Mouse (Mus musculus): ENCODE results near the gene Gm17428. TPM values are rescaled to one million over a fixed set of nuclear protein-coding genes. Genes with fewer than 3 reads are reported as not detected.
A peak's percentile ranks its signal among the peaks of the same experiment; 100 is the strongest.

Gene Gm17428
- total RNA-seq, 2 experiments from 2014 or later, result not detected

DNA sequence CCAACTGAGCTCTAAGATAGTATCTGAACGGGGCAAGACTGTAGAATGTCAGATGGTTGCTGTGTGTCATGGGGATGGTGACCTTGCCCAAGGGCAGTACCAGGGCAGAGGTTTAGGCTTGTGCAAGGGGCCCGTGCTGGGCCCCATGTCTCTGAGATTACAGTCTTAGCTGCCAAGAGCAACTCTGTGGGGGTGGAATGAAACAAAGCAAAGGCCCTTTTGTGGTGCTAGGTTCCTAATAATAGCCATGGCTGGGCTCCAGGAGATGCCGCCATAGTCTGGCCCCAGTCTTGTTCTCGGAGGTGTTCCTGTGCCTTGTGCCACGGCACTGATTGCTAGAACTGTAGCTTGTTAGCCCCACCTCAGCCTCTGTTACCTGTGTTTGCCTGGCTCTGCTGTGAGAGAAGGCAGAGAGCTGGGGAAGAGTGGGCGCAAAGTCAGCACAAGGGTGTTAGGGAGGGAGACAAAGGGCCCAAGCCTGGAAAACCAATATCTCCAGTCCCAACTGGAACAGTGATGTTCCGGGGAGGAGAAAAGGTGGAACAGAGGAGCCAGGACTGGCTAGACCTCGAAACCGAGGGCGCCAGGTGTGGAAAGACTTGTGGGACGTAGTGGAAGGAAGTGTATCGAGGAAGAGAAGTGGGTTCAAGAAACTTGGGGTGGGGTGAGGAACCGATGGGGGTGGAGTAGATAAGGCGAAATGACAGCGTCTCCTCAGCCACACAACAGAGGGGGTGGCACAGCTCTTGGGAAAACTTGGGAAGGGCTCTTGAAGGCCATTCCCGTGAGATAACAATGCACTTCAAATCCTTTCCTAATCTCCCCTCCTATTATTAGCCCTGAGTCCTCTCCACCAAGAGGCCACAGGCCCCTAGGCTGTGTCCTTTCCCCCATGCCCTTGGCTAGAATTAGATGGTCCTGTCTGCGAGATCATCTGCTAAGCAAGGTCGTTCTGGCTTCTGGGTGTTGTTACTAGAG lies 27.4 kb downstream of the Gm17428 start:
- no peak; the same call in 1 of the 2 replicates for ATAC-seq (replicated peaks; ENCODE audit: low FRiP score, poor library complexity, severe bottlenecking)

DNA sequence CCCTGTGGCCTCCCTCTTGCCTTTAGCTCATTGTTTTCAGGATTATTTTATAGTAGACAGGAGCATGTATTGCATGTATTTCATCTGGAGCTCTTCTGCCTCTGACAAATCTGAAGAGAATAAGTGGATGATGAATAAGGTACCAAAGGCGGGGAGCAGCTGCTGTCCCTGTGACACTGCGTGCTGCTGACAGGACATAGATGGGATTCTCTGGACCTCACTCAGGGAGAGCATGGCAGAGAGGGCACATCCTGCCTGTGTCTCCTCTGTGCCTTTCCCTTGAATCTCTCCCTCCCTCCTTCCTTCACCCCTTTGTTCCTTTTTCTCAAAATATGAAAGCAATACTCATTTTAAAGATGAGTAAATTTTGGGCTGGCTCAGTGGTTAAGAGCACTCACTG lies 28.8 kb downstream of the Gm17428 start:
- no peak for ATAC-seq (replicated peaks; ENCODE audit: low FRiP score, poor library complexity, severe bottlenecking)

DNA sequence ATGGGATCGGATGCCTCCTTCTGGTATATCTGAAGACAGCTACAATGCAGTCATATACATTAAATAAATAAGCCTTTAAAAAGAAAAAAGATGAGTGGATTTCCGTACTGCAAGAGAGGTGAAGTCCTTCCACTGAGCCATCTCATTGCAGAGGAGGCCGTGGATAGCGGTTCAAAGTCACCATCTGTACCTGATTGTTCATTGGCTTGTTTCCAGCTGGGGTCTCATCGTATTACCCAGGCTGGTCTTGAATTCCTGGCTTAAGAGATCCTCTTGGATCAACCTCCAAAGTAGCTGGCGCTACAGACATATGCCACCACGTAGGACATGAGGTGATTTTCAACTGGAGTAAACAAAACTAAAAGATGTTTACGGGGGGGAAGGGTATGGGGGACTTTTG lies 29.2 kb downstream of the Gm17428 start:
- ATAC-seq (replicated peaks; ENCODE audit: low FRiP score, poor library complexity, severe bottlenecking), result no peak

DNA sequence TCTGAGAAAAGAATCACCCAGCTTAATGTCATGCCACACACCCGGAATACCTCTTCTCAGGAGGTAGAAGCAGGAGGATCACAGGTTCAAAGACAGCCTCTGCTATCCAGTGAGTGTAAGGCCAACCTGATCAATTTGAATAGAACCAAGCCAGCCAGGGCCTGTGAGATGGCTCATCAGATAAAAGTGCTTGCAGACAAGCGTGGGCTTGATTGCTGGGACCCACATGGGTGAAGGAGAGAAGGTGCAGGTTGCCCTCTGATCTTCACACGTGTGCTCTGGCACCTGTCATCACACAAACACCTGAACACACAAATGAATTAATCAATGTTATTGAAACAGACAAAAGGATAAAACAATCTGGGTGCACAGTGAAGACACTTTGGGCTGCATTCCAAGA lies 29.8 kb downstream of the Gm17428 start:
- no peak for ATAC-seq (replicated peaks; ENCODE audit: low FRiP score, poor library complexity, severe bottlenecking)

DNA sequence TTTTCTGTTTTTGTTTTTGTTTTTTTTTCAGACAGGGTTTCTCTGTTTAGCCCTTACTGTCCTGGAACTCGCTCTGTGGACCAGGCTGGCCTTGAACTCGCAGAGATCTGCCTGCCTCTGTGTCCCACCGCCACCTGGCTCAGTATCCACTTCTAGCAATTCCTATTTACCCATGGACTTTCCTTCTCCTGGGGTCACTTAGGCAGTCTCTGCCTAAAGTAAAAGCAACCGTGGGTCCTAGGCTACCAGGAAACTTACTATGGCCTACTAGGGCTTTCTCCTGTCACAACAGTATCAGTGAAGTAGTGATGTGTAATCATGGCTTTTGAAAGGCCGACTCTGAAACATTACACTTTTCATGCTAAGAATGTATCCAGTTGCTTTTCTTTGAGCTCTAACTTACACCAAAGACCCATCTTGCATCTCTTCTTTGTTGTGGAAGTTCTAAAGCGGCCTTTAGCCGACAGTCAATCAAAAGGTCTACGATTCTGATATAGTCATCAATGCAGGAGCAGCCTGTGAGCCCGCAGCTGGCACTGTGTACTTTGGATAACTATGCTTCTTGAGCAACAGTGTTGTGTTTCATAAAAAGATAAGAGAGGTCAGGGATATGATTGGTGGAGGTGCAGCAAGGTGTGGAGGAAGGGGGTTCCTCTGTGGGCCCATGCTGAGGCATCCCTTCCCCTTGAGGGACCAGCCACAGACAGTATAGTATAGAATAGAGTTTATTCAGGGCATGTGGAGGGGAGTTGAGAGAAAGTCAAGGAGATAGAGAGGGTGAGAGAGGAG lies 30.6 kb downstream of the Gm17428 start:
- no peak for ATAC-seq (replicated peaks; ENCODE audit: low FRiP score, poor library complexity, severe bottlenecking)

DNA sequence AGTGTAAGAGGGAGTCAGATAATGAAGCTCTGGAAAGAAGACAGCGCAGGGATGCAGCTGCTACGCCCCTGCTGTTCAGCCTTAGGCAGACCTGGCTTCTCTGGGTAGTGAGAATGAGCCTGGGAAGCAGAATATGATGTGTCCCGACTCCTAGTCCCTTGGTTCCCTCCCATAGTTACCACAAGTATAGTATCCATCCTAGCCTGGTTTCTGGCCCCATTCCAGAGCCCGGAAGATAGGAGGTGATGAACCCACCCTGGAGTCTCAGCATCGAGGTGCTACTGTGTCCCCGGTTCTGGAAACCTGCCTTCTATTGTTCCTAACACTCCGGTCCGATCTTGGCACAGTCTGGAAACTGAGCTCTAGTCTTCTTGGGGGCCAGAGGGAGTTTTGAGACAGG lies 31.7 kb downstream of the Gm17428 start:
- ATAC-seq (replicated peaks; ENCODE audit: low FRiP score, poor library complexity, severe bottlenecking), result no peak

DNA sequence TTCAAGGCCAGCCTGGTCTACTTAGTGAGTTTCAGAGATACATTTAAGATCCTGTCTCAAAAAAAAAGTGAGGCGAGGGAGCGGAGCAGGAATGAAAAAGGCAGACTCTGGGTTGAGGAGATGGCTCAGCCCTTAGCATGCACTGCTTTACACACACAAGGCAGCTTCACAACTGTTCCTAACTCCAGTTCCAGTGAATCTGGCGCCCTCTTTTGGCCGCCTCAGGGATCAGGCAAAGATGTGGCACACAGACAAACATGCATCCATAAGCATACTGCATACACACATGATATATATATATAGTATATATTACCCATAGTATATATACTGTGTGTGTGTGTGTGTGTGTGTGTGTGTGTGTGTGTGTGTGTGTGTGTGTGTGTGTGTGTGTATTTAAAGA lies 34.4 kb downstream of the Gm17428 start:
- ATAC-seq (replicated peaks; ENCODE audit: low FRiP score, poor library complexity, severe bottlenecking), result no peak

DNA sequence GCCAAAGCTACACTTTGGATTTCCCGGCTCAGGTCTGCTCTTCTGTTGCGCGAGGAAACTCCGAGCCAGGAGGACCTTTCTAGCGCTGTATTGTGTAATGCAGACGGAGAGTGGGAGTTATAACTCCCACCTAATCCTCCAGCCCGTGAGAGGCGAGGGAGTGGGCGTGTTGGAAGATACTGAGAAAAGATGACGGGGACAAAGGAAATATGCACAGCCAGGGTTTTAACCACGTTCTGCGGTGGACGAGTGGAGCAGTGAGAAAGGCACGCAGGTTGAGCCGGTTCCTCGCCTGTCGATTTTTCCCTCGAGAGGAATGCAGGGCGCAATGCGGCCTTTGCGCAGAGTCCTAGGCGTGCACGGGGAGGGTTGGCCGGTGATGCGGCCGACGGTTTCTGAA lies 37.9 kb downstream of the Gm17428 start:
- peak; percentile 51 for ATAC-seq (replicated peaks; ENCODE audit: low FRiP score, poor library complexity, severe bottlenecking)

DNA sequence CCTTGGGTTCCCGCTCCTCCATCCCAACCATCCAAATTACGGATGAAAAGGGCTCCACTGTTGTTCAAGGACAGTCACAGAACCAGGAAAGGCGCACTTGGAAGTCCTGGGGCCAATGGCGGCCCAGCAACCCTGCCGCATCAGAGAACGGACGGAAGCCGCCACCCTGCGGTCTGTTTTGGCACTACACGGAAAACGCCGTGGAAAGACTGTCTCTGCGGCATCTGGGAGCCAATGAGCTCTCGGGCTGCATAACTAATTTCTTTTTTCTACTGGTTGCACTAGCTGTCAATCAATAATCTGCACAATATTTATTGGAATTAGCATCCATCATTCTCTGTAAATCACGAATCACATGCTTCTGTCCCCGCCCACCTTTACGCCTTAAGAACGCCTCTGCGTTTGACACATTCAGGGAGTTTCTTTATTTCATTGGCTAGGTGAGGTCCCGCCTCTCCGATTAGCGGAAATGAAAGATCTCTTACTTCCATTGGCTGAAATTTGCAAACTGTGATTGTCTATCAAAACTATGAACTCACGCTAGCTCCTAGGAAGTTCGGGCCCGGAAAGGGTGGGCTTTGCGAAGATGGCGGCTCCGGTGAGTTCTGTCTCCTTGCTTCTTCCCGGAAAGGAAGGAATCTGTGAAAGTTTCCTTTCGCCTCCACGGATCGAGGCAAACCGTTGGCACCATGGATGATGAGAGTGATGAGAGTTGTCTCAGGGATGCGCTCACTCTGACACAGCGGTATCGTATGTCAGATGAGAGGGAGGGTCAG lies 38.4 kb downstream of the Gm17428 start, which contains the start of gene Ngdn:
TSS of gene Ngdn (plus strand) at position 464 of the 776 bp plus-strand sequence.
- ATAC-seq (replicated peaks; ENCODE audit: low FRiP score, poor library complexity, severe bottlenecking), result peak; percentile 93

DNA sequence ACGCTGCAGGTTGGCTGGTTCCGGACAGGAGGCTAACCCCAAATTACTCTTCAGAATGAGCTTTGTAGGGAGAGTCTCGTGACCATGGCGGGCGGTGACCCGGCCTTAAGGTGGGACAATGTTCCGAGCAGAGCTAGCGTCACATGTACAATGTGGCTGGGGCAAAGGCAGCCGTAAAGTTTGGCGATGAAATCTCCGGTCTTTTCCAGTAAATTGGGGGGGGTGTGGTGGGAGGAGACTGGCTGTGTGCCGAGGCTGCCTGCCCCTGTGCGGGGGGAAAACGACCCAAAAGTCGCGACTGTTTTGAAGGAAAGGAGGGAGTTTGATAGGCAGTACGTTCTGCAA lies 39.0 kb downstream of the Gm17428 start:
- no peak; the same call in 1 of the 2 replicates for ATAC-seq (replicated peaks; ENCODE audit: low FRiP score, poor library complexity, severe bottlenecking)

DNA sequence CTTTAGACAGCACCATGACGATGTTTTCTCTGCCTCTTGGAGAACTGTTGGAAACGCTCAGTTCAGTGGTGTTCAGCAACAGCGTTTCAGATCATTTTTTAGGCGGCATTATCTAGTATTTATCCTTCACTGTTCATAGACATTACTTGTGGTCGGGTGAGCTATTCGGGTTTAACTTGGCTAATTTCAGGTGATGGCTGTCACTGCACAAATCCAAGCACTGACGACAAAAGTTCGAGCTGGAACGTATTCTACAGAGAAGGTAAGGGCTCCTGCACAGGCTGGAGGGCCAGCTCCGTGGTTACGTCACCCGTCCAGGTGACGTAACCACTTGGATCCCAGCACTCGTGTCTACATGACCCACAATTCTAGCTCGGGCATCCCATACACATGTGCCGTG lies 40.1 kb downstream of the Gm17428 start:
- ATAC-seq (replicated peaks; ENCODE audit: low FRiP score, poor library complexity, severe bottlenecking), result no peak

DNA sequence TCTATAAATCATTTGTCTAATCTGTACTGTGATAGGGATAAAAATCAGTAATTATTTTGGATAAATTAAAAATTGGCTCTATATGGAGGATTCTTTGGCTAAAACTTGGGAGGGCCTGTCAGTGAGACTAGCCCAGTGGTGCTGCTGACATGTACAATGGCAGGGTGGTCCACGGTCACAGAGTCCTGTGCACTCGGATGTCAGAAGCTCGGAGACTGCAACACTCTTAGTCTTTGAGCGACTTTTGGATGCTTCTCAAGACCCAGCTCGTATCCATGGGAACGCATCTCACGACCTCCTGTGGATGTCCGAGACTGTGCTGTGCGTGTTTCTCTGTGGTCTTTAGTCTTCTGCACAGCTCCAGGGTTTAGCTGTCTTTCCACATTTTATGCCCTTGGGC lies 43.7 kb downstream of the Gm17428 start:
- ATAC-seq (replicated peaks; ENCODE audit: low FRiP score, poor library complexity, severe bottlenecking), result no peak

DNA sequence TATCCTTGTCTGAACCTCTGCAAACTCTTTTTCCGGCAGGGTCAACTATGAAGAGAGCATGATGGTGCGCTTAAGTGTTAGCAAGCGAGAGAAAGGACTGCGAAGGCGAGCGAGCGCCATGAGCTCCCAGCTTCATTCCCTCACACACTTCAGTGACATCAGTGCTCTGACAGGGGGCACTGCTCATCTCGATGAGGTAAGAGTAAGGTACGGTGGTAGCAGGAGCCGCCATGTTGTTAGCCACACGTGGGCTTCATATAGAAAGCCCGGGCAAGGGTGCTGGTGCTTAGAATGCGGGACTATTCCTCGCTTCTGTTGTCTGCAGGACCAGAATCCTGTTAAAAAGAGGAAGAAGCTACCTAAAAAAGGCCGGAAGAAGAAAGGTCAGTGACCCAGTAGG lies 46.3 kb downstream of the Gm17428 start:
- ATAC-seq (replicated peaks; ENCODE audit: low FRiP score, poor library complexity, severe bottlenecking), result no peak

DNA sequence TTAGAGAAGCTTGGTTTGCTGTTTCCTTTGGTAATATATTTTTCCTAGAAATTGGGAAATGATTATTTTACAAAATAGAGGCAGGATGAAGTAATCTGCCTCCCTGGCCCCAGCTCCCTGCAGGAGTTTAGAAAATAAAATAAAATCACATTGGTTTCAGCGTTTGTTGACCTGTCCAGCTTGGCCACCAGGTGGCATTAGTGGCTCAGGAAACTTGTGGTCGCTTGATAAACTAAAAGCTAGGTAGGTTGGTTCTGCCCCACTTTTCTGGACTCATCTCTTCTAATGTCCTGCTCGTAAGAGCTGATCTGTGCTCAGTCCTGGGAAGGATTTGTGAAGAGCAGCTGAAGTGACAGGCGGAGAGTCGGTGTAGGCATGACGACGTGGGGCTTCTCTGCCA lies 47.5 kb downstream of the Gm17428 start:
- no peak for ATAC-seq (replicated peaks; ENCODE audit: low FRiP score, poor library complexity, severe bottlenecking)

DNA sequence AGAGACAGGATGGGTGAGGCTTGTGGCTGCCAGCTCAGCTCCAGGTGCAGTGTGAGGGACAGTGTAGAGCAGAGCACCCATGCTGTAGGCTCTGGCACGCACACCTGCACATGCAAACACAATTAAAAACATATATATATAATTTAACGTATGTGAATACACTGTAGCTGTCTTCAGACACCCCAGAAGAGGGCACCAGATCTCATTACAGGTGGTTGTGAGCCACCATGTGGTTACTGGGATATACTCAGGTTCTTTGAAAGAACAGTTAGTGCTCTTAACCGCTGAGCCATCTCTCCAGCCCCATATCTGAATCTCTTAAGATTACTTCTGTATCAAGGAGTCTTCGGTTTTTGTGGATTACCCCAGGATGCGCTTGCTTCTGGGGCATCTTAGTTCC lies 48.8 kb downstream of the Gm17428 start:
- no peak for ATAC-seq (replicated peaks; ENCODE audit: low FRiP score, poor library complexity, severe bottlenecking)

Other genes starting within 250 kb of the Gm17428 start
- gene Slc7a8, start 195.0 kb upstream of the Gm17428 start, total RNA-seq (2015; ENCODE audit: low replicate concordance), result 7.1 and 11.9 TPM in 2 replicates
- gene Slc7a8, start 195.0 kb upstream of the Gm17428 start, total RNA-seq (2017; ENCODE audit: low replicate concordance), result 2.6 and 3.0 TPM in 2 replicates
- gene Rnf212b, start 162.8 kb upstream of the Gm17428 start, total RNA-seq (2015; ENCODE audit: low replicate concordance), result not detected in 2 replicates
- gene Rnf212b, start 162.8 kb upstream of the Gm17428 start, total RNA-seq (2017; ENCODE audit: low replicate concordance), result not detected in 2 replicates
- 4.7 and 5.0 TPM in 2 replicates for gene Homez, start 106.0 kb upstream of the Gm17428 start, total RNA-seq (2015; ENCODE audit: low replicate concordance)
- gene Homez, start 106.0 kb upstream of the Gm17428 start, total RNA-seq (2017; ENCODE audit: low replicate concordance), result 0.13 and 1.3 TPM in 2 replicates
- 2.2 and 8.8 TPM in 2 replicates for gene Ppp1r3e, start 99.4 kb upstream of the Gm17428 start, total RNA-seq (2015; ENCODE audit: low replicate concordance)
- gene Ppp1r3e, start 99.4 kb upstream of the Gm17428 start, total RNA-seq (2017; ENCODE audit: low replicate concordance), result not detected in 2 replicates
- gene Bcl2l2, start 93.6 kb upstream of the Gm17428 start, total RNA-seq (2015; ENCODE audit: low replicate concordance), result 1.7 TPM in 1 of 2 replicates, not detected in the other
- 1.7 TPM in 1 of 2 replicates, not detected in the other for gene Bcl2l2, start 93.6 kb upstream of the Gm17428 start, total RNA-seq (2017; ENCODE audit: low replicate concordance)
- gene Gm20521, start 93.5 kb upstream of the Gm17428 start, total RNA-seq (2015; ENCODE audit: low replicate concordance), result not detected in 2 replicates
- gene Gm20521, start 93.5 kb upstream of the Gm17428 start, total RNA-seq (2017; ENCODE audit: low replicate concordance), result not detected in 2 replicates
- gene Pabpn1, start 84.4 kb upstream of the Gm17428 start, total RNA-seq (2015; ENCODE audit: low replicate concordance), result 49.9 and 68.1 TPM in 2 replicates
- gene Pabpn1, start 84.4 kb upstream of the Gm17428 start, total RNA-seq (2017; ENCODE audit: low replicate concordance), result 115 and 120 TPM in 2 replicates
- gene Slc22a17, start 63.8 kb upstream of the Gm17428 start, total RNA-seq (2015; ENCODE audit: low replicate concordance), result not detected in 2 replicates
- gene Slc22a17, start 63.8 kb upstream of the Gm17428 start, total RNA-seq (2017; ENCODE audit: low replicate concordance), result not detected in 2 replicates
- gene Efs, start 50.8 kb upstream of the Gm17428 start, total RNA-seq (2015; ENCODE audit: low replicate concordance), result not detected in 2 replicates
- not detected in 2 replicates for gene Efs, start 50.8 kb upstream of the Gm17428 start, total RNA-seq (2017; ENCODE audit: low replicate concordance)
- not detected in 2 replicates for gene Il25, start 44.2 kb upstream of the Gm17428 start, total RNA-seq (2015; ENCODE audit: low replicate concordance)
- gene Il25, start 44.2 kb upstream of the Gm17428 start, total RNA-seq (2017; ENCODE audit: low replicate concordance), result not detected in 2 replicates
- gene Cmtm5, start 40.7 kb upstream of the Gm17428 start, total RNA-seq (2015; ENCODE audit: low replicate concordance), result not detected in 2 replicates
- gene Cmtm5, start 40.7 kb upstream of the Gm17428 start, total RNA-seq (2017; ENCODE audit: low replicate concordance), result not detected in 2 replicates
- not detected in 2 replicates for gene Myh6, start 10.0 kb upstream of the Gm17428 start, total RNA-seq (2015; ENCODE audit: low replicate concordance)
- not detected in 2 replicates for gene Myh6, start 10.0 kb upstream of the Gm17428 start, total RNA-seq (2017; ENCODE audit: low replicate concordance)
- not detected in 2 replicates for gene Myh7, start 17.7 kb downstream of the Gm17428 start, total RNA-seq (2015; ENCODE audit: low replicate concordance)
- gene Myh7, start 17.7 kb downstream of the Gm17428 start, total RNA-seq (2017; ENCODE audit: low replicate concordance), result not detected in 2 replicates
- 15.1 TPM in 2 replicates for gene Ngdn, start 38.5 kb downstream of the Gm17428 start, total RNA-seq (2015; ENCODE audit: low replicate concordance)
- 4.4 and 10.7 TPM in 2 replicates for gene Ngdn, start 38.5 kb downstream of the Gm17428 start, total RNA-seq (2017; ENCODE audit: low replicate concordance)
- 1.4 and 3.8 TPM in 2 replicates for gene Zfhx2, start 115.4 kb downstream of the Gm17428 start, total RNA-seq (2015; ENCODE audit: low replicate concordance)
- gene Zfhx2, start 115.4 kb downstream of the Gm17428 start, total RNA-seq (2017; ENCODE audit: low replicate concordance), result 0.64 and 5.4 TPM in 2 replicates
- gene Thtpa, start 117.9 kb downstream of the Gm17428 start, total RNA-seq (2015; ENCODE audit: low replicate concordance), result 1.1 TPM in 1 of 2 replicates, not detected in the other
- gene Thtpa, start 117.9 kb downstream of the Gm17428 start, total RNA-seq (2017; ENCODE audit: low replicate concordance), result 0.68 TPM in 1 of 2 replicates, not detected in the other
- 2.5 and 23.5 TPM in 2 replicates for gene Ap1g2, start 129.7 kb downstream of the Gm17428 start, total RNA-seq (2015; ENCODE audit: low replicate concordance)
- 0.68 and 1.8 TPM in 2 replicates for gene Ap1g2, start 129.7 kb downstream of the Gm17428 start, total RNA-seq (2017; ENCODE audit: low replicate concordance)
- gene Jph4, start 140.0 kb downstream of the Gm17428 start, total RNA-seq (2015; ENCODE audit: low replicate concordance), result not detected in 2 replicates
- gene Jph4, start 140.0 kb downstream of the Gm17428 start, total RNA-seq (2017; ENCODE audit: low replicate concordance), result not detected in 2 replicates
- gene Dhrs2, start 245.1 kb downstream of the Gm17428 start, total RNA-seq (2015; ENCODE audit: low replicate concordance), result not detected in 2 replicates
- not detected in 2 replicates for gene Dhrs2, start 245.1 kb downstream of the Gm17428 start, total RNA-seq (2017; ENCODE audit: low replicate concordance)